Mouse (Mus musculus): ENCODE results near the gene Pi4ka. TPM values are rescaled to one million over a fixed set of nuclear protein-coding genes. Genes with fewer than 3 reads are reported as not detected.

Pi4ka gene
- total RNA-seq, 2 experiments from 2014 or later: 15.9 to 17.1 TPM

- ATAC-seq (replicated peaks; ENCODE audit: low FRiP score, poor library complexity, severe bottlenecking): no peak
Measured at GRCm38 (mm10) chr16:17340705-17341104, 65.4 kb downstream of the Pi4ka start.

- no peak for ATAC-seq (replicated peaks; ENCODE audit: low FRiP score, poor library complexity, severe bottlenecking)
Measured at GRCm38 (mm10) chr16:17339701-17340100, 66.4 kb downstream of the Pi4ka start.

- ATAC-seq (replicated peaks; ENCODE audit: low FRiP score, poor library complexity, severe bottlenecking): no peak
Measured at GRCm38 (mm10) chr16:17336089-17336488, 70.0 kb downstream of the Pi4ka start.

- ATAC-seq (replicated peaks; ENCODE audit: low FRiP score, poor library complexity, severe bottlenecking): no peak
Measured at GRCm38 (mm10) chr16:17334574-17334973, 71.5 kb downstream of the Pi4ka start.

GRCm38 (mm10) chr16:17331855-17332254, 74.3 kb downstream of the Pi4ka start:
- no peak for ATAC-seq (replicated peaks; ENCODE audit: low FRiP score, poor library complexity, severe bottlenecking)

- ATAC-seq (replicated peaks; ENCODE audit: low FRiP score, poor library complexity, severe bottlenecking): no peak
Measured at GRCm38 (mm10) chr16:17331116-17331515, 75.0 kb downstream of the Pi4ka start, which contains the start of gene Serpind1. Serpind1 (plus strand) TSS chr16:17331371.

GRCm38 (mm10) chr16:17329848-17330570, 76.1 kb downstream of the Pi4ka start:
- no peak for ATAC-seq (replicated peaks; ENCODE audit: low FRiP score, poor library complexity, severe bottlenecking)

GRCm38 (mm10) chr16:17326064-17326463, 80.0 kb downstream of the Pi4ka start:
- ATAC-seq (replicated peaks; ENCODE audit: low FRiP score, poor library complexity, severe bottlenecking): no peak

GRCm38 (mm10) chr16:17324745-17325144, 81.4 kb downstream of the Pi4ka start:
- no peak for ATAC-seq (replicated peaks; ENCODE audit: low FRiP score, poor library complexity, severe bottlenecking)

GRCm38 (mm10) chr16:17321481-17321880, 84.6 kb downstream of the Pi4ka start:
- ATAC-seq (replicated peaks; ENCODE audit: low FRiP score, poor library complexity, severe bottlenecking): no peak

- no peak for ATAC-seq (replicated peaks; ENCODE audit: low FRiP score, poor library complexity, severe bottlenecking)
Measured at GRCm38 (mm10) chr16:17316554-17316953, 89.6 kb downstream of the Pi4ka start.

- ATAC-seq (replicated peaks; ENCODE audit: low FRiP score, poor library complexity, severe bottlenecking): no peak
Measured at GRCm38 (mm10) chr16:17312531-17312930, 93.6 kb downstream of the Pi4ka start.

- no peak for ATAC-seq (replicated peaks; ENCODE audit: low FRiP score, poor library complexity, severe bottlenecking)
Measured at GRCm38 (mm10) chr16:17309036-17309435, 97.1 kb downstream of the Pi4ka start.

- no peak for ATAC-seq (replicated peaks; ENCODE audit: low FRiP score, poor library complexity, severe bottlenecking)
Measured at GRCm38 (mm10) chr16:17307461-17307860, 98.7 kb downstream of the Pi4ka start.

GRCm38 (mm10) chr16:17303521-17304245, 102.4 kb downstream of the Pi4ka start:
- no peak for ATAC-seq (replicated peaks; ENCODE audit: low FRiP score, poor library complexity, severe bottlenecking)

- ATAC-seq (replicated peaks; ENCODE audit: low FRiP score, poor library complexity, severe bottlenecking): no peak
Measured at GRCm38 (mm10) chr16:17300818-17301217, 105.3 kb downstream of the Pi4ka start.

GRCm38 (mm10) chr16:17292751-17293150, 113.4 kb downstream of the Pi4ka start:
- ATAC-seq (replicated peaks; ENCODE audit: low FRiP score, poor library complexity, severe bottlenecking): peak; percentile 69

GRCm38 (mm10) chr16:17291016-17291415, 115.1 kb downstream of the Pi4ka start:
- no peak for ATAC-seq (replicated peaks; ENCODE audit: low FRiP score, poor library complexity, severe bottlenecking)

GRCm38 (mm10) chr16:17287103-17287502, 119.0 kb downstream of the Pi4ka start:
- ATAC-seq (replicated peaks; ENCODE audit: low FRiP score, poor library complexity, severe bottlenecking): no peak

GRCm38 (mm10) chr16:17283151-17283550, 123.0 kb downstream of the Pi4ka start:
- no peak for ATAC-seq (replicated peaks; ENCODE audit: low FRiP score, poor library complexity, severe bottlenecking)

- ATAC-seq (replicated peaks; ENCODE audit: low FRiP score, poor library complexity, severe bottlenecking): no peak
Measured at GRCm38 (mm10) chr16:17280471-17280870, 125.6 kb downstream of the Pi4ka start.

All from erythroid progenitor cell, adult 5-6 weeks (primary cell).